Mouse (Mus musculus): ENCODE data around the gene Ptprcap. TPM values are rescaled to one million over a fixed set of nuclear protein-coding genes. Genes with fewer than 3 reads are reported as not detected.

Ptprcap gene
- total and polyA plus RNA-seq, 3 experiments: 67.9 to 75.7 TPM; not detected in 1

- peak within 1 kb of the TSS; percentile 98 for H3K27ac ChIP-seq (ENCODE audit: control insufficient read depth, low read depth, low read length)
- peak; percentile 96 for DNase-seq (ENCODE audit: low read depth, low spot score)
- peak within 1 kb of the TSS; percentile 85 to 88 for H3K4me3 ChIP-seq (ENCODE audit: control insufficient read depth in 1 of 2, insufficient read depth in 1 of 2, low read depth in 2 of 2, low read length in 2 of 2)
- H3K9me3 ChIP-seq (replicated peaks; ENCODE audit: insufficient read depth, low read length): no peaks in the 10 kb centered on the region
- H3K4me1 ChIP-seq (ENCODE audit: control insufficient read depth in 1 of 2, insufficient read depth in 2 of 2, low read length in 2 of 2): peaks cover 6 to 20% of the 10 kb centered on the region in 2 experiments
- TF ChIP-seq HCFC1 (IDR thresholded peaks at IDR 0.05; ENCODE audit: low read depth, low read length) (peak; percentile 71), MYC (IDR thresholded peaks at IDR 0.05; ENCODE audit: low read depth, low read length) (0 out of 2 replicates have a peak, but pooled peaks have one; percentile 57), POLR2AphosphoS5 (IDR thresholded peaks at IDR 0.05; ENCODE audit: borderline replicate concordance, low read depth, low read length) (peak; percentile 79; the same call in 1 of the 2 replicates), MAX (IDR thresholded peaks at IDR 0.05; ENCODE audit: low read length) (peak; percentile 53; the same call in 1 of the 2 replicates), MYB (IDR thresholded peaks at IDR 0.05; ENCODE audit: low read depth, low read length) (no peak), ELF1 (IDR thresholded peaks at IDR 0.05; ENCODE audit: low read depth, low read length) (peak; percentile 77), CTCF (IDR thresholded peaks at IDR 0.05 in 2 of 3, conservative IDR thresholded peaks at IDR 0.05 in 1 of 3; ENCODE audit: control insufficient read depth in 1 of 3, insufficient read depth in 1 of 3, low read depth in 2 of 3, low read length in 3 of 3, poor library complexity in 1 of 3, severe bottlenecking in 1 of 3) (peak in 2 of 3 experiments; percentile 74 to 86; a peak in 5 of 6 replicates), RAD21 (IDR thresholded peaks at IDR 0.05; ENCODE audit: low read depth, low read length) (no peak; the same call in none of the 2 replicates), SIN3A (IDR thresholded peaks at IDR 0.05; ENCODE audit: low read length) (peak; percentile 71), TAL1 (IDR thresholded peaks at IDR 0.05; ENCODE audit: low read length) (no peak), TCF12 (IDR thresholded peaks at IDR 0.05; ENCODE audit: low read depth, low read length) (peak; percentile 51), NELFE (IDR thresholded peaks at IDR 0.05; ENCODE audit: low read depth, low read length) (peak; percentile 80), ZMIZ1 (IDR thresholded peaks at IDR 0.05; ENCODE audit: low read depth, low read length) (peak; percentile 74), MEF2A (IDR thresholded peaks at IDR 0.05; ENCODE audit: extremely low read depth, insufficient replicate concordance, low read depth, low read length, poor library complexity, severe bottlenecking) (no peak), ZNF384 (IDR thresholded peaks at IDR 0.05; ENCODE audit: low read depth, low read length) (0 out of 2 replicates have a peak, but pooled peaks have one; percentile 11), SMC3 (IDR thresholded peaks at IDR 0.05; ENCODE audit: low read depth, low read length) (0 out of 2 replicates have a peak, but pooled peaks have one; percentile 29), NRF1 (IDR thresholded peaks at IDR 0.05; ENCODE audit: insufficient read depth, low read depth, low read length, poor library complexity, severe bottlenecking) (0 out of 2 replicates have a peak, but pooled peaks have one; percentile 24), POLR2AphosphoS2 (IDR thresholded peaks at IDR 0.05; ENCODE audit: low read length) (peak; percentile 80), MAFK (IDR thresholded peaks at IDR 0.05; ENCODE audit: borderline replicate concordance, low read depth, low read length) (no peak), ETS1 (IDR thresholded peaks at IDR 0.05; ENCODE audit: low read depth, low read length) (peak; percentile 40; the same call in 1 of the 2 replicates), MAZ (IDR thresholded peaks at IDR 0.05; ENCODE audit: low read depth, low read length) (peak; percentile 97), GATA1 (IDR thresholded peaks at IDR 0.05; ENCODE audit: low read depth, low read length) (no peak), POLR2A (IDR thresholded peaks at IDR 0.05; ENCODE audit: control insufficient read depth in 1 of 2, insufficient read depth in 1 of 2, low read depth in 1 of 2, low read length in 2 of 2, poor library complexity in 1 of 2) (peak; percentile 60 to 90), EP300 (IDR thresholded peaks at IDR 0.05; ENCODE audit: low read depth in 1 of 2, low read length in 2 of 2) (peak in 1 of 2 experiments; percentile 26; a peak in 2 of 4 replicates), TBP (IDR thresholded peaks at IDR 0.05; ENCODE audit: low read depth, low read length) (peak; percentile 65; the same call in 1 of the 2 replicates), BHLHE40 (IDR thresholded peaks at IDR 0.05; ENCODE audit: borderline replicate concordance, low read depth, low read length) (peak; percentile 27; the same call in 1 of the 2 replicates), USF1 (IDR thresholded peaks at IDR 0.05; ENCODE audit: low read depth, low read length) (no peak)
- no peaks in the 10 kb centered on the region for H3K27me3 ChIP-seq (ENCODE audit: control insufficient read depth in 1 of 2, insufficient read depth in 2 of 2, low read length in 2 of 2)
- peaks cover 6 to 19% of the 10 kb centered on the region in 2 experiments; a peak in 3 of 4 replicates for H3K36me3 ChIP-seq (ENCODE audit: control insufficient read depth in 1 of 2, insufficient read depth in 2 of 2, low read length in 2 of 2)
- peaks cover 28% of the 10 kb centered on the region for H3K79me2 ChIP-seq (ENCODE audit: control insufficient read depth, insufficient read depth, low read length, poor library complexity)
- peak within 1 kb of the TSS; percentile 99 for H3K9ac ChIP-seq (ENCODE audit: control insufficient read depth, low read depth, low read length, poor library complexity, severe bottlenecking)
Measured at GRCm38 (mm10) chr19:4191528-4192250, 38.3 kb downstream of the Ptprcap start, which contains the start of gene Ppp1ca. Ppp1ca (plus strand) TSS chr19:4192065.

All from MEL (cell line).